In genomic region chr8:46241568-46242374, GRCm38 (mm10) we compare ENCODE assay signal across 8 mouse cellular contexts. TPM values are rescaled to one million over a fixed set of nuclear protein-coding genes. Genes with fewer than 3 reads are reported as not detected.
DNase-seq lines count a peak whose midpoint lies in the region; ATAC-seq lines count a peak whose summit lies in the region.

No protein-coding gene starts in this region.

- no peak overlapping the region for H3K9ac ChIP-seq in hindbrain, embryonic 12.5 days

- H3K27me3 ChIP-seq in hindbrain, embryonic 12.5 days, result peaks cover 41% of the 10 kb centered on the region

- DNase-seq in Muller cell, postnatal 12 days (ENCODE audit: inconsistent ontology term), result peak; percentile 43
- DNase-seq in cerebellum, adult 18-20 months, result peak; percentile 70 to 71
- DNase-seq in forelimb bud, embryonic 11.5 days (ENCODE audit: low read depth, low spot score), result peak; percentile 88
- peak; percentile 52 for DNase-seq in layer of hippocampus, adult 9-11 months
- peak; percentile 87 for DNase-seq in lung, postnatal 10 days
- peak; percentile 93 for DNase-seq in retina, embryonic 14.5 days (ENCODE audit: low spot score)
- peak; percentile 45 to 50 for DNase-seq in thymus, postnatal 36 days

- ATAC-seq in hindbrain, embryonic 12.5 days (ENCODE audit: low FRiP score), result peak; percentile 69

- H3K36me3 ChIP-seq in hindbrain, embryonic 12.5 days, result no peaks in the 10 kb centered on the region

- WGBS in hindbrain, embryonic 12.5 days, result 35% methylated on average over 13 of the region's 13 CpGs

- no peak overlapping the region for H3K4me2 ChIP-seq in hindbrain, embryonic 12.5 days (replicated peaks)

- no peak overlapping the region for H3K27ac ChIP-seq in hindbrain, embryonic 12.5 days

- peaks cover 4% of the 10 kb centered on the region; the same call in 1 of the 2 replicates for H3K4me1 ChIP-seq in hindbrain, embryonic 12.5 days

- no peaks in the 10 kb centered on the region for H3K9me3 ChIP-seq in hindbrain, embryonic 12.5 days (replicated peaks)

- H3K4me3 ChIP-seq in hindbrain, embryonic 12.5 days, result no peak overlapping the region

RNA-seq across cellular contexts. Expression of gene Slc25a4, which starts 30.7 kb away (rescaled TPM):
- polyA plus RNA-seq in hindbrain, embryonic 12.5 days (2016; fragmentation: Nextera tagmentation; extraction: Ambion mirVana), result 561 and 574 TPM in 2 replicates

RNA-seq across cellular contexts. Expression of gene Helt, which starts 52.7 kb away (rescaled TPM):
- 1.2 and 2.8 TPM in 2 replicates for polyA plus RNA-seq in hindbrain, embryonic 12.5 days (2016; fragmentation: Nextera tagmentation; extraction: Ambion mirVana)

Comparison
In these comparisons a context has a peak if more than half of its experiments do, and no peak if none do; other contexts are left out.
1. DNase-seq: peak in every context shown above with its lines; median percentile 93 in retina, embryonic 14.5 days; 88 in forelimb bud, embryonic 11.5 days; 87 in lung, postnatal 10 days; 70 in cerebellum, adult 18-20 months; 52 in layer of hippocampus, adult 9-11 months; 48 in thymus, postnatal 36 days; 43 in Muller cell, postnatal 12 days.